Mouse (Mus musculus): Measurements from ENCODE around the gene Gsdmc4.
"Not testable (repeated sequence)": the region's sequence is repeated elsewhere in the genome, so short reads cannot be mapped to it uniquely, and the experiment has no call there.

- TF ChIP-seq CTCF (IDR thresholded peaks at IDR 0.05; ENCODE audit: borderline replicate concordance, insufficient read depth, low read length); POLR2A (IDR thresholded peaks at IDR 0.05; ENCODE audit: low read depth, low read length): not testable (repeated sequence)
These were observed 50.1 kb downstream of the Gsdmc4 start for GRCm38 (mm10) chr15:63861965-63862364.

Measured in embryonic fibroblast, embryonic 13.5 days (primary cell).